Mouse (Mus musculus) spleen, adult 2 months (tissue): ENCODE data around the gene Foxn1. TPM values are rescaled to one million over a fixed set of nuclear protein-coding genes. Genes with fewer than 3 reads are reported as not detected.

Experiments used
- DNase-seq, 2 experiments: peaks; one replicate each; pipeline versions ENCODE4 v3.0.0 to v3.0.0-alpha.2; 2012 to 2021; ENCODE audit warnings: low spot score in 2 of 2, low read depth in 1 of 2
- H3K27ac ChIP-seq: fragments of 200-500 bp; 2 replicates; pipeline ENCODE4 v1.5.1; 2012; ENCODE audit warnings: low read length, inconsistent platforms; ENCODE audit not compliant: insufficient read depth
- H3K27me3 ChIP-seq: fragments of 200-500 bp; 2 replicates; pipeline ENCODE4 v1.6.1; 2012; ENCODE audit warnings: mild to moderate bottlenecking, moderate library complexity, low read length, inconsistent platforms; ENCODE audit not compliant: control insufficient read depth, insufficient read depth
- H3K36me3 ChIP-seq: fragments of 200-500 bp; 2 replicates; pipeline ENCODE4 v1.6.1; 2012; ENCODE audit warnings: mild to moderate bottlenecking, low read length, inconsistent platforms; ENCODE audit not compliant: control insufficient read depth, insufficient read depth
- H3K4me1 ChIP-seq: fragments of 200-500 bp; 2 replicates; pipeline ENCODE4 v1.6.1; 2011; ENCODE audit warnings: inconsistent platforms; ENCODE audit not compliant: control insufficient read depth, insufficient read depth, insufficient read length
- H3K4me3 ChIP-seq: fragments of 200-500 bp; 2 replicates; pipeline ENCODE4 v1.5.1; 2011; ENCODE audit warnings: mild to moderate bottlenecking, inconsistent platforms; ENCODE audit not compliant: insufficient read depth, insufficient read length; ENCODE audit errors: extremely low read depth
- CTCF ChIP-seq: fragments of 200-500 bp; IDR thresholded peaks from 2 replicates; pipeline ENCODE4 v1.5.1; 2011; ENCODE audit warnings: mild to moderate bottlenecking, inconsistent platforms; ENCODE audit not compliant: insufficient read depth, insufficient read length, insufficient replicate concordance; ENCODE audit errors: extremely low read depth
- POLR2A ChIP-seq: fragments of 200-500 bp; IDR thresholded peaks from 2 replicates; pipeline ENCODE4 v1.6.1; 2011; ENCODE audit warnings: low read depth, low read length, inconsistent platforms
- WGBS: fragments of 180-500 bp; shearing (Covaris S2); methylation state at CpG from one replicate; pipeline ENCODE4 v1.1.7; 2018; 5-methylcytosine and 5-hydroxymethylcytosine counted together
- polyA plus RNA-seq: library from polyadenylated mRNA; depleted of rRNA; stranded (reverse); fragments of >200 nt; gene quantifications from 2 replicates; pipeline ENCODE4 v1.2.3, GENCODE M21; 2012

The Foxn1 gene
- polyA plus RNA-seq, 1 experiment = not detected

- 10% methylated on average over 37 of the region's 37 CpGs for WGBS
- Histone ChIP-seq H3K4me1 (peaks cover 6% of the 10 kb centered on the region; the same call in 1 of the 2 replicates), H3K27me3 (no peaks in the 10 kb centered on the region), H3K27ac (peak within 1 kb of the TSS; percentile 53), H3K4me3 (peak within 1 kb of the TSS; percentile 75), H3K36me3 (no peaks in the 10 kb centered on the region; the same call in 1 of the 2 replicates)
- TF ChIP-seq POLR2A (peak; percentile 52), CTCF (no peak)
- DNase-seq = peak; percentile 83 to 97
Observed at GRCm38 (mm10) chr11:78327634-78328511, 58.5 kb downstream of the Foxn1 start, which contains the start of gene Pigs. Gene Pigs (plus strand): TSS chr11:78328415.

- no peak for DNase-seq
- Histone ChIP-seq H3K36me3 (no peaks in the 10 kb centered on the region), H3K4me3 (no peak overlapping the region), H3K27ac (no peak overlapping the region), H3K4me1 (peaks cover 12% of the 10 kb centered on the region), H3K27me3 (no peaks in the 10 kb centered on the region)
- TF ChIP-seq CTCF (no peak), POLR2A (no peak)
- 95% methylated on average over 4 of the region's 4 CpGs for WGBS
Observed at GRCm38 (mm10) chr11:78327215-78327614, 59.1 kb downstream of the Foxn1 start.

- TF ChIP-seq POLR2A = no peak
- TF ChIP-seq CTCF = no peak
- DNase-seq = no peak
- H3K4me3 ChIP-seq = no peak overlapping the region
- no peaks in the 10 kb centered on the region for H3K27me3 ChIP-seq
- H3K36me3 ChIP-seq = no peaks in the 10 kb centered on the region
- WGBS = 95% methylated on average over 12 of the region's 12 CpGs
- no peak overlapping the region for H3K27ac ChIP-seq
- peaks cover 12% of the 10 kb centered on the region for H3K4me1 ChIP-seq
Observed at GRCm38 (mm10) chr11:78324965-78325364, 61.4 kb downstream of the Foxn1 start.

- no peak overlapping the region for H3K27ac ChIP-seq
- H3K36me3 ChIP-seq = no peaks in the 10 kb centered on the region; the same call in 1 of the 2 replicates
- no peaks in the 10 kb centered on the region for H3K27me3 ChIP-seq
- TF ChIP-seq CTCF = no peak
- no peak for TF ChIP-seq POLR2A
- peaks cover 11% of the 10 kb centered on the region for H3K4me1 ChIP-seq
- H3K4me3 ChIP-seq = no peak overlapping the region
- DNase-seq = no peak
- 89% methylated on average over 15 of the region's 15 CpGs for WGBS
Observed at GRCm38 (mm10) chr11:78324000-78324785, 62.2 kb downstream of the Foxn1 start.

GRCm38 (mm10) chr11:78322860-78323259, 63.5 kb downstream of the Foxn1 start, which contains the start of gene Aldoc:
Gene Aldoc (plus strand): TSS chr11:78322968.
- H3K27ac ChIP-seq = no peak within 1 kb of the TSS
- peaks cover 10% of the 10 kb centered on the region for H3K4me1 ChIP-seq
- H3K36me3 ChIP-seq = no peaks in the 10 kb centered on the region; the same call in 1 of the 2 replicates
- TF ChIP-seq CTCF (no peak), POLR2A (no peak)
- H3K27me3 ChIP-seq = no peaks in the 10 kb centered on the region
- WGBS = 11% methylated on average over 15 of the region's 15 CpGs
- peak; percentile 78 to 87 for DNase-seq
- H3K4me3 ChIP-seq = peak within 1 kb of the TSS; percentile 35

- no peak overlapping the region for H3K4me3 ChIP-seq
- WGBS = 85% methylated on average over 2 of the region's 2 CpGs
Observed at GRCm38 (mm10) chr11:78322076-78322831, 64.1 kb downstream of the Foxn1 start.

More at GRCm38 (mm10) chr11:78322076-78322831, 64.1 kb downstream of the Foxn1 start:
- no peaks in the 10 kb centered on the region; the same call in 1 of the 2 replicates for H3K36me3 ChIP-seq
- TF ChIP-seq CTCF (no peak), POLR2A (no peak)
- no peak for DNase-seq
- H3K27ac ChIP-seq = no peak overlapping the region
- no peaks in the 10 kb centered on the region for H3K27me3 ChIP-seq
- H3K4me1 ChIP-seq = peaks cover 10% of the 10 kb centered on the region
